In genomic region chr9:52046686-52047085, GRCm38 (mm10) we compare ENCODE assay signal across 9 mouse cellular contexts. TPM values are rescaled to one million over a fixed set of nuclear protein-coding genes. Genes with fewer than 3 reads are reported as not detected.
DNase-seq lines count a peak whose midpoint lies in the region; ATAC-seq and TF ChIP-seq lines count a peak whose summit lies in the region.
"Had no signal": no experiment of that assay in that cellular context is flagged by ENCODE, and none has a peak within 500 bp of the region (broad histone marks: within the 10 kb centered on the region; RNA-seq: fewer than 3 reads in every experiment).

No protein-coding gene starts in this region.

- no peak for ATAC-seq in heart, postnatal 0 days (ENCODE audit: insufficient read depth, low read depth)
- ATAC-seq in hindbrain, embryonic 12.5 days (ENCODE audit: low FRiP score) = no peak
- ATAC-seq in limb, embryonic 11.5 days (ENCODE audit: insufficient number of reproducible peaks, low FRiP score, low TSS enrichment, low read depth) = no peak
- no peak for ATAC-seq in neural tube, embryonic 14.5 days (ENCODE audit: low read depth)

- H3K27ac ChIP-seq in heart, postnatal 0 days (ENCODE audit: low read depth) = peak overlapping the region; percentile 100
- H3K27ac ChIP-seq in hindbrain, embryonic 12.5 days = no peak overlapping the region
- H3K27ac ChIP-seq in limb, embryonic 11.5 days (replicated peaks; ENCODE audit: low read depth, low read length) = no peak overlapping the region
- no peak overlapping the region for H3K27ac ChIP-seq in neural tube, embryonic 14.5 days (ENCODE audit: low read depth, low read length)

- peak overlapping the region; percentile 98 for H3K4me3 ChIP-seq in heart, postnatal 0 days (ENCODE audit: low read depth, low read length)
- H3K4me3 ChIP-seq in hindbrain, embryonic 12.5 days = peak overlapping the region; percentile 92; the same call in 1 of the 2 replicates
- H3K4me3 ChIP-seq in limb, embryonic 11.5 days (ENCODE audit: low read depth, low read length) = no peak overlapping the region
- peak overlapping the region; percentile 90; the same call in 1 of the 2 replicates for H3K4me3 ChIP-seq in neural tube, embryonic 14.5 days (ENCODE audit: low read depth, low read length)

- peaks cover 28% of the 10 kb centered on the region for H3K4me1 ChIP-seq in heart, postnatal 0 days (ENCODE audit: control insufficient read depth, insufficient read depth)
- H3K4me1 ChIP-seq in hindbrain, embryonic 12.5 days = peaks cover 25% of the 10 kb centered on the region
- peaks cover 9% of the 10 kb centered on the region for H3K4me1 ChIP-seq in limb, embryonic 11.5 days (ENCODE audit: control insufficient read depth, insufficient read depth, low read length)
- H3K4me1 ChIP-seq in neural tube, embryonic 14.5 days (ENCODE audit: control insufficient read depth, insufficient read depth, low read length) = peaks cover 5% of the 10 kb centered on the region

- TF ChIP-seq CTCF in heart, postnatal 0 days (IDR thresholded peaks at IDR 0.05; ENCODE audit: low read depth) = no peak

- peak overlapping the region; percentile 81 for H3K4me2 ChIP-seq in heart, postnatal 0 days (ENCODE audit: low read depth, low read length)
- peak overlapping the region; percentile 64 for H3K4me2 ChIP-seq in hindbrain, embryonic 12.5 days (replicated peaks)
- H3K4me2 ChIP-seq in limb, embryonic 11.5 days (ENCODE audit: low read depth, severe bottlenecking) = peak overlapping the region; percentile 45
- peak overlapping the region; percentile 65; the same call in 1 of the 2 replicates for H3K4me2 ChIP-seq in neural tube, embryonic 14.5 days (ENCODE audit: low read depth, low read length)

- WGBS in heart, postnatal 0 days = 20% methylated on average over 5 of the region's 5 CpGs
- WGBS in hindbrain, embryonic 12.5 days = 18% methylated on average over 5 of the region's 5 CpGs
- WGBS in limb, embryonic 11.5 days = 18% methylated on average over 5 of the region's 5 CpGs
- WGBS in neural tube, embryonic 14.5 days = 17% methylated on average over 5 of the region's 5 CpGs

- no peaks in the 10 kb centered on the region for H3K36me3 ChIP-seq in heart, postnatal 0 days (replicated peaks; ENCODE audit: control insufficient read depth, insufficient read depth, low read length)
- H3K36me3 ChIP-seq in hindbrain, embryonic 12.5 days = no peaks in the 10 kb centered on the region
- H3K36me3 ChIP-seq in limb, embryonic 11.5 days (ENCODE audit: control insufficient read depth, insufficient read depth, low read length) = no peaks in the 10 kb centered on the region
- H3K36me3 ChIP-seq in neural tube, embryonic 14.5 days (ENCODE audit: control insufficient read depth, insufficient read depth, low read length) = no peaks in the 10 kb centered on the region
- H3K36me3 ChIP-seq: G1E had no signal

- no peak for TF ChIP-seq EP300 in heart, postnatal 0 days (IDR thresholded peaks at IDR 0.05; ENCODE audit: low read depth)

- no peak overlapping the region for H3K9ac ChIP-seq in heart, postnatal 0 days (replicated peaks; ENCODE audit: low read depth, low read length)
- no peak overlapping the region for H3K9ac ChIP-seq in hindbrain, embryonic 12.5 days
- no peak overlapping the region for H3K9ac ChIP-seq in limb, embryonic 11.5 days (ENCODE audit: low read length)
- no peak overlapping the region for H3K9ac ChIP-seq in neural tube, embryonic 14.5 days (replicated peaks; ENCODE audit: low read depth, low read length)

- no peak for DNase-seq in heart, postnatal 0 days (ENCODE audit: low spot score)
- no peak for DNase-seq in heart, postnatal 4 days
- DNase-seq in limb, embryonic 11.5 days (ENCODE audit: low spot score) = no peak
- DNase-seq in layer of hippocampus, adult 11-12 months (ENCODE audit: low spot score) = no peak
- DNase-seq in embryo, embryonic 11 days = no peak
- no peak for DNase-seq in layer of hippocampus, adult 9-10 months (ENCODE audit: low spot score)

- no peaks in the 10 kb centered on the region for H3K9me3 ChIP-seq in heart, postnatal 0 days (replicated peaks; ENCODE audit: control insufficient read depth, low read length)
- no peaks in the 10 kb centered on the region for H3K9me3 ChIP-seq in hindbrain, embryonic 12.5 days (replicated peaks)
- H3K9me3 ChIP-seq in limb, embryonic 11.5 days (ENCODE audit: control insufficient read depth, low read length) = no peaks in the 10 kb centered on the region
- no peaks in the 10 kb centered on the region for H3K9me3 ChIP-seq in neural tube, embryonic 14.5 days (ENCODE audit: control insufficient read depth, low read length)
- H3K9me3 ChIP-seq: G1E had no signal

- H3K27me3 ChIP-seq in heart, postnatal 0 days (ENCODE audit: control insufficient read depth, insufficient read depth, low read length) = no peaks in the 10 kb centered on the region
- H3K27me3 ChIP-seq in hindbrain, embryonic 12.5 days = no peaks in the 10 kb centered on the region
- no peaks in the 10 kb centered on the region for H3K27me3 ChIP-seq in limb, embryonic 11.5 days (ENCODE audit: control insufficient read depth, insufficient read depth, low read length)
- no peaks in the 10 kb centered on the region for H3K27me3 ChIP-seq in neural tube, embryonic 14.5 days (ENCODE audit: control insufficient read depth, insufficient read depth, low read length)

RNA-seq across cellular contexts. Expression of gene Rdx, which starts 0.3 kb away (rescaled TPM):
- 105 and 118 TPM in 2 replicates for total RNA-seq in heart, postnatal 0 days (2014; rRNA removed; ENCODE audit: low replicate concordance)
- polyA plus RNA-seq in heart, postnatal 0 days (2015; fragmentation: Nextera tagmentation; extraction: Ambion mirVana) = 102 and 103 TPM in 2 replicates
- total RNA-seq in heart, postnatal 4 days (2021) = 100 to 1,000 TPM; 124 TPM
- polyA plus RNA-seq in hindbrain, embryonic 12.5 days (2016; fragmentation: Nextera tagmentation; extraction: Ambion mirVana) = 148 and 155 TPM in 2 replicates
- 196 and 198 TPM in 2 replicates for polyA plus RNA-seq in limb, embryonic 11.5 days (2014; fragmentation: Nextera tagmentation; extraction: Ambion mirVana)
- polyA plus RNA-seq in neural tube, embryonic 14.5 days (2014; fragmentation: Nextera tagmentation; extraction: Ambion mirVana) = 99.5 and 111 TPM in 2 replicates
